Mouse (Mus musculus) cerebellum, adult 18-20 months (tissue): Measurements from ENCODE around the gene Rnf150.
"Not testable (repeated sequence)": the region's sequence is repeated elsewhere in the genome, so short reads cannot be mapped to it uniquely, and the experiment has no call there.

Experiments used
- DNase-seq, 2 experiments: peaks; one replicate each; pipeline ENCODE4 v3.0.0; 2021

Gene Rnf150

GRCm38 (mm10) chr8:83081266-83081665, 218.1 kb downstream of the Rnf150 start:
- DNase-seq, result no peak

DNA sequence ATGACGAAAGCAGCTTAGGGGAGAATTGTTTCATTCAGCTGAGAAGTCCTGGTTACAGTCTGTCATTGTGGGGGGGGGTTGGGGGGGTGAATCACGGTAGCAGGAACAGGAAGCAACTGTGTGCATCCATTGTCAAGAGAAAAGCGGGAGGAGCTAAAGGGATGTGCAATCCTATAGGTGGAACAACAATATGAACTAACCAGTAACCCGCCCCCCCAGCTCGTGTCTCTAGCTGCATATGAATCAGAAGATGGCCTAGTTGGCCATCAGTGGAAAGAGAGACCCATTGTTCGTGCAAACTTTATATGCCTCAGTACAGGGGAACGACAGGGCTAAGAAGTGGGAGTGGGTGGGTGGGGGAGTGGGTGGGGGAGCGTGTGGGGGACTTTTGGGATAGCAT, 218.7 kb downstream of the Rnf150 start:
- DNase-seq, result not testable (repeated sequence)

GRCm38 (mm10) chr8:83082251-83082650, 219.1 kb downstream of the Rnf150 start:
- no peak for DNase-seq

DNA sequence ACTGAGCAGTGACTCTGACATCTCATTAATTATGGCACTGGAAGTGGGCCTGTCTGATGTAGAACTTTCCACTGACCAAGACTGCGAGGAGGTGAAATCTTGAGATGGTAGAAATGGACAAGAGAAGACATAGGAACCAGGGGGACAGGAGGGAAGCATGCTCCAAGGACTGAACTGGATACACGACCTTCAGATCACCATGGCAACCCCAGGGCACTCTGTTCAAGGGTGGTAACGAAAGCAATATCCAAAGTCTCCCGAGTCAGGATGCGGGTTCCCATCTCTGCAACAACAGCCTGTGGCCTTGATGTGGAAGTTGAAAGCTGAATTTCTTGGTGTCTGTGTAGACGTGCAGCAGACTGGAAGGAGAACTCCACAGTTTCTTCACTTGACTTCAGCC, 220.3 kb downstream of the Rnf150 start:
- DNase-seq, result no peak

DNA sequence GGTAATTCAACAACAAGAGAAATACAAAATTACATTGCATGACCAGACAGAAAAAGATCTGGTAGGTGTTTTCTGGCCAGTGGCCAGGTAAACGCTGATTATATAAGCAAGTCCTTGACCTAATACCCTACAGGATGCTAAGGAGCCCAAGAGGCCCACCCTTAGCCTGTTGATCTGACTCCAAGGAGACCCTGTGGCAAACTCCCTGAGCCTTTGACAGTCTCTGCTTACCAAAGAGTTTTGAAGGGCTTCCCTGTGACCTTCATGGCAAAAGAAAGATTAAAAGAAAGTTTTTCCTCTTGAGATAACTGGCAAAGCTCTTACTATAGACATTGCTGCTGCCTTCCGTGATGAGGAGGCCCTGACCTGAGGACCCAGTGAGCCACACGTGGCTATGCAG, 222.4 kb downstream of the Rnf150 start:
- no peak for DNase-seq

GRCm38 (mm10) chr8:83086625-83087024, 223.5 kb downstream of the Rnf150 start:
- DNase-seq, result no peak

DNA sequence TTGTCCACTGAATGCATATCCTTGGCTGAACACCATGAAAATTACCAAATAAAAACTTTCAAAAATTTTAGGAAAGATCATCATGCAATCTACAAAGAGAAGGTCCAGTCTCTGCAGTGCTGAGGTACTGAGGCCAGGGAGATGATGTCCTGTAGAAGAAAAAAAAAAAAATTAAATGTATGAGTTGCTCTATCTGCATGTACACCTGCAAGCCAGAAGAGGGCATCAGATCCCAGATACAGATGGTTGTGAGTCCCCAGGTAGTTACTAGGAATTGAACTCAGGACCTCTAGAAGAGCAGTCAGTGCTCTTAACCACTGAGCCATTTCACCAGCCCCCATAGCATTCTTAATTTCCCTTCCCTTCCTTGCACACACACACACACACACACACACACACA, 224.4 kb downstream of the Rnf150 start:
- no peak for DNase-seq

- DNase-seq, result no peak
Observed at GRCm38 (mm10) chr8:83088156-83088555, 225.0 kb downstream of the Rnf150 start.

DNA sequence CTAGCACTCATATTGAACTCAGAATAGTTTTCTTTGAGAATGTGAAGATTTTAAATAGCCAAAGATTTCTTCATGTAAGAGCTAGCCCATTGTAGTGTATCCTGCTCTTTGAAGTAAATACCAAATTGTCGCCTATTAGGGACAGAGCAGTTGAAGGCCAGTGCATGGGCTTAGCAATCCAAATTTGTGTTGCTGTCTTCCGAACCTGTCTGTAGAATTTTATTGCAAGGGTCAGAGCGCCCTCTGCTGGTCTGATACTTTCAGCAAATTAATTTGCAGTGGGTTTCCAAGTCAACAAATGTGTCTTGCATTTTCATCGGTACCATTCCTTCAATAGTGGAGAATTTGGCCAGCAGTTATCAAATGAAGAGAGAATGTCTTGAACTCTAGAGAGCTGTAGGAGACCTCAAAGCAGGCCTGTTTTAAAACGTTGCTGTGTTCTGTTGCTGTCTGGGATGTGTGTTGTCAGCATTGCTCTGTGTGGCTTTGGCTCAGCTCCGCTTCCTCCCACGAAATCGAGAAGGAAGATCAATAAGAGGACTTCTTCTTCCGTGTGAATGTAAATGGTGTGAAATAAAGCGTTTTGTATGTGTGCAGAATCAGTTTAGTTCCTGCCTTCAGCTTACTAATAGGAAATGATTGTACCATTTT, 226.3 kb downstream of the Rnf150 start:
- peak; percentile 86 to 91 for DNase-seq

- DNase-seq, result no peak
Observed at GRCm38 (mm10) chr8:83090446-83090845, 227.3 kb downstream of the Rnf150 start.

DNA sequence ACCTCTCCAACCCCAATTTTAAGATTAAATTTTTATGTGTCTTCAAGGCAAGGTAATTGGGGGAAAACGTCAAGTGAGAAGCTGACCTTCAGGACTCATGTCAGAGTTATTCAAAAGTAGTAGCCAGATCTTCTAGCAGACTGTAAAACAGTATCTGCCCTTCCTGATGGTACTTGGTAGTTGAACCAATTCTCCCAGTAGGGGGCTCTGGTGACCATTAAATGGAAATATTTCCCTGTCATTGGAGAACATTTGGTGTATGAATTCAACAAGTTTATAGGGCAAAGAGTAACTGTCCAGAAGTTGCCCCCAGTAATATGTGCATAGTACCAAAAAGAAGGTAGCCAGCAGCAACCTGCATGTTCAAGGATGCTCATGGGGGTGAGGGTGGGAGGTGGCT, 236.9 kb downstream of the Rnf150 start:
- DNase-seq, result peak; percentile 27 to 32

GRCm38 (mm10) chr8:83102957-83103510, 239.9 kb downstream of the Rnf150 start:
- no peak for DNase-seq

DNA sequence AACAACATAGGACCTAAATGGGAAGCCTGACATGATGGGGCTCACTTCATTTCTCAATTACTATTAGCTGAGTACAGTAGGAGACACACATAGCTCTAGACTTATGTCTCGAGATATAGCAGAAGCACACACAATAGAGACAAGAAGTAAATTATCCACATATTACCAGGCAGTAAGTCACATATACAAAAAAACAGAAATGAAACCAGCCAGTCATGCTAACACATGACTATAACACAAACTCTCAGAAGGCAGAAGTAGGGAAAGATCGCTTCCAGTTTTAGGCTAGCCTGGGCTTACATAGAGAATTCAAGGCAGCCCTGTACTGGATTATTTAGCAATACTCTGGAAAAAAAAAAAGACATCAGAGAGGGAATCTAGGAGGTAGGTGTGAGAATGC, 240.8 kb downstream of the Rnf150 start:
- no peak for DNase-seq

DNA sequence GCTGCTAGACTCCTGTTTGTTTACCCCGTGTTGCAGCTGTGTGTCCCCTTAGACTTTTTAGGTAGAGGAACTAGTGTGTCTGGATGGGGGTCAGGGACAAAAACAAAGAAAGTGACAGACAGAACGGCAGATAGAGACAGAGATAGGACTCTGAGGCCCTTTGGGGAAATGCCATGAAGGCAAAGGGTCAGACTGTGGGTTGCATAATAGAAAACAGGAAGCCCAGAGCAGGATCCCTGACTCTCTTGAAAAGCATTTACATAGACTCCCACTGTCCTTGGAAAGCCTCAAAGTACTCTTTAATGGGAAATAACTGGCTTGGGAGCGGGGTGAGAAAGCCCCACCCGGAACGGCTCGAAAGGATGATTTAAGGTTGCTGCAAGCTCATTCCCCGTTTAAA, 246.6 kb downstream of the Rnf150 start:
- DNase-seq, result no peak

DNA sequence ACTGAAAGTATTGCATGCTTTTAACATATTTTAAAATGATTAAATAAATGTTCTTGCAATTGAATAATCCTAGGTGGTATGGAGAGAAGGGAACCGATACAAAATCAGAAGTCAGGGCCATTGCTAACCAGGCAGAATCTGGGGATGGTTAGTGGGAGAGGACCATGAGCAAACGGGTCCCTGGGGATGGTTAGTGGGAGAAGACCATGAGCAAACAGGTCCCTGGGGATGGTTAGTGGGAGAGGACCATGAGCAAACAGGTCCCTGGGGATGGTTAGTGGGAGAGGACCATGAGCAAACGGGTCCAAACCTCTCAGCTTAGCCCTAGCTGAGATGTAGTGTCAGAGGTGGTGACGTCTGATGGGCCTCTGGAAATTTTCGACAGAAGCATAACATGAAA, 247.0 kb downstream of the Rnf150 start:
- no peak for DNase-seq

GRCm38 (mm10) chr8:83135086-83135485, 271.9 kb downstream of the Rnf150 start:
- DNase-seq, result no peak

DNA sequence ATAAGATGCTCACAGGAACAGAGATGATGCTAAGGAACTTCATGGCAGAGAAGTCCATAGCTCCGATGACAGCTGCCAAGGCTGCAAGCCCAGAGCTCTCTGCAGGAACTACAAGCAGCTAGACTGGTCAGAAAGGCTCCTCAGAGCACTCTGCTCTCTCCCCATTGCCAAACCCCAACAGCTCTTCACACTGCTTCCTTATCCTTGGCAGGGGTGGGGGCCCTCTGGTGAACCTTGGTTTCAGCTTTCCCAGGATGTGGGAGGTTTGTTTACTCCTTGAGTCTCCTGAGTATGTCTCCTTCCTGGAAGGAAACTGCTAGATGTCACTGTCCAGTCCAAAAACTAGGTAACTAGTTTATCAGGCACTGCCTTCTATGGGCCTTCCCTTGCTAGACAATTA, 276.9 kb downstream of the Rnf150 start:
- DNase-seq, result no peak

GRCm38 (mm10) chr8:83140701-83141111, 277.6 kb downstream of the Rnf150 start:
- DNase-seq, result no peak
